Mouse (Mus musculus) small intestine, adult 2 months (tissue): Measurements from ENCODE around the gene Dennd2a. TPM values are rescaled to one million over a fixed set of nuclear protein-coding genes. Genes with fewer than 3 reads are reported as not detected.

ENCODE experiments used
- H3K27ac ChIP-seq: fragments of 200-500 bp; 2 replicates; pipeline ENCODE4 v1.5.1; 2012; ENCODE audit warnings: low read depth, low read length, control low read depth, inconsistent platforms; ENCODE audit not compliant: insufficient read depth
- H3K27me3 ChIP-seq: fragments of 200-500 bp; 2 replicates; pipeline ENCODE4 v1.6.1; 2012; ENCODE audit warnings: mild to moderate bottlenecking, moderate library complexity, low read length, inconsistent platforms; ENCODE audit not compliant: control insufficient read depth, insufficient read depth
- H3K36me3 ChIP-seq: fragments of 200-500 bp; 2 replicates; pipeline ENCODE4 v1.6.1; 2012; ENCODE audit warnings: mild to moderate bottlenecking, low read length, control low read depth, inconsistent platforms; ENCODE audit not compliant: control insufficient read depth, insufficient read depth
- H3K4me1 ChIP-seq: fragments of 200-500 bp; 2 replicates; pipeline ENCODE4 v1.6.1; 2012; ENCODE audit warnings: low read length, inconsistent platforms, mixed read lengths; ENCODE audit not compliant: control insufficient read depth, insufficient read depth, insufficient read length
- H3K4me3 ChIP-seq: fragments of 200-500 bp; 2 replicates; pipeline ENCODE4 v1.5.1; 2012; ENCODE audit warnings: low read depth, mild to moderate bottlenecking, control low read depth, inconsistent platforms, low read length, moderate library complexity
- CTCF ChIP-seq: fragments of 200-500 bp; IDR thresholded peaks from 2 replicates; pipeline ENCODE4 v1.5.1; 2012; ENCODE audit warnings: low read depth, mild to moderate bottlenecking, control low read depth, inconsistent platforms, low read length, moderate library complexity, mixed read lengths; ENCODE audit not compliant: insufficient replicate concordance, insufficient read length; ENCODE audit errors: extremely low read depth
- POLR2A ChIP-seq: fragments of 200-500 bp; IDR thresholded peaks from 2 replicates; pipeline ENCODE4 v1.6.1; 2012; ENCODE audit warnings: low read depth, mild to moderate bottlenecking, control low read depth, inconsistent platforms, low read length, moderate library complexity
- WGBS: fragments of 180-500 bp; shearing (Covaris S2); methylation state at CpG from one replicate; pipeline ENCODE4 v1.1.7; 2018; 5-methylcytosine and 5-hydroxymethylcytosine counted together
- polyA plus RNA-seq: library from polyadenylated mRNA; depleted of rRNA; stranded (reverse); fragments of >200 nt; gene quantifications from 2 replicates; pipeline ENCODE4 v1.2.3, GENCODE M21; 2012

The Dennd2a gene
- polyA plus RNA-seq, 1 experiment = 2.7 TPM

DNA sequence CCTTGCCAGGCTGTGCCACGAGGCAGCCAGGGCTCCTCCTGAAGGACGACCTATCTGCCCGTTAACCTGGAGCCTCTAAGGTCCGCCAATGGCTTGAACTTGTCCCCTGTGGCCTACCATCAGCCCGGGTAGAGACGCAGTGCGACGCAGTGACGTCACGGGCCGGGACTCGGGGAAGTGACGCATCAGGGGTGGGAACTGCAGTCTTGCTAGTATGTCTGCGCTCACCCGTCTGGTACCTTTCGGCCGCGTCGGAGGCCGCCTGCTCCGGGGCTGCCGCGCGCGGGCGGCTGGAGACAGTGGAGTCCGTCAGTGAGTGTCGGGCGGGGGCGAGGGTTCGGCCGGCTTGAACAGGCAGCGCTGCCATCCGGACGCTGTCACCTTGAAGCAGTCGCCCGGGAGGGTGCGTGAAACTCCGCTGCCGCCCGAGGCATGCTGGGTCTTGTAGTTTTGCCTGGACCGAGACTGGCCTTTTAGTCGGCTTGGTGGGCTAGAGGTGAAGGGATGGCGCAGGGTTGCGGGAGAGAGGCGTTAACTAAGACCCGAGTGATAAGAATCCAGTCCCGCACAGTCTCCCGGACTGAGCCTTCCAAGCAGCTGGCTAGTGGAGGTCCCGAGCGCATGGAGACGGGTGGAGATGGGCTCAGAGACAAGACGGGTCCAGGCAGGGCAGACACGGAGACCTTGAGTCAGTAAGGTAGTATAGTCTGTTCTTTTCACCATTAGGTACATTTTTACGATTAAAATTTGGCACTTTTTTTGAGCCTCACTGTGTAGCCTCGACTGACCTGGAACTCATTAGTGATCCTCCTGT, 34.9 kb upstream of the Dennd2a start, which contains the start of gene Ndufb2:
Gene Ndufb2, plus strand, starts transcription at position 174 of the 814 bp plus-strand sequence.
- peak within 1 kb of the TSS; percentile 93 for H3K4me3 ChIP-seq
- no peaks in the 10 kb centered on the region for H3K27me3 ChIP-seq
- WGBS = under 1% methylated on average over 56 of the region's 56 CpGs
- H3K27ac ChIP-seq = peak within 1 kb of the TSS; percentile 90
- H3K4me1 ChIP-seq = no peaks in the 10 kb centered on the region; the same call in 1 of the 2 replicates
- peaks cover 11% of the 10 kb centered on the region for H3K36me3 ChIP-seq
- TF ChIP-seq POLR2A (peak; percentile 62; the same call in 1 of the 2 replicates), CTCF (no peak)

DNA sequence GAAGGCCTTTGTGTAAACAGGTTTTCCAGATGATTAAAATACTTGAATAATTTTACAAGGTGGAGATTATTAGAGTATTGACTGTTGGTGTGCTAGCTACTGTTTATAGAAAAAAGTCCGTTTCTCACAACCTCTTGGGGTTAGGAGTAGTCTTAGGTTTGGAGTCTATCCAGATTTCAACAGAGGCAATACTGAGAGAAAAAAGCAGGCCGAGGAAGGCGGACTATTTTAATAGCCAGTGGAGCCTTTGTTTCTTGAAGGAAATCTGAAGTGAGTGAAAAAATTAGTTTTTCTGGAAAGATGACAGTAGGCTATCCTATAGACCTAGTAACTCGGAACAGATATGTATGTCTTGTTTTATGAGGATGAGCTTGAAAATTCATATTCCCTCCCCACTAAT, 33.8 kb upstream of the Dennd2a start:
- H3K4me3 ChIP-seq = no peak overlapping the region
- no peaks in the 10 kb centered on the region for H3K27me3 ChIP-seq
- peaks cover 10% of the 10 kb centered on the region for H3K36me3 ChIP-seq
- TF ChIP-seq POLR2A = no peak
- TF ChIP-seq CTCF = no peak
- no peaks in the 10 kb centered on the region; the same call in 1 of the 2 replicates for H3K4me1 ChIP-seq
- WGBS = 96% methylated on average over 4 of the region's 4 CpGs
- no peak overlapping the region for H3K27ac ChIP-seq

DNA sequence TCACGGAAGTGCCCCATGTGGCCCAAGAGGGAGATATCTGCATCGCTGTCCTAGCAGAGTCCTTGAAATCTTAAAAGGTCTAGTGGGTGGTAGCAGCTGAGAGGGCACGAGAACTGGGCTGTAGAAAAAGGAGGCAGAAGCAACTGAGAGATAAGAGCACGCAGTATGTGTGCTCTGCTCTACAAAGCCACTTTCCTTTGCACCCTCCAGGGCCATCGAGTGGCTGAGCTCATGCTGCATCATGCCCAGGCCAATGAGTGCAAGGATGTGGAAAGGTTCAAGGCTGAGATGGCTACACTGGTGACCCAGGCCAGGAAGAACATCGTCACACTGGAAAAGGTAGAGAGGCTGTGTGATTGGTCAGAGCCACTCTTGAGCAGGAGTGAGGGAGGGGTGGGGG, 27.9 kb upstream of the Dennd2a start, which contains the start of gene Gm42420:
Gene Gm42420, plus strand, starts transcription at position 237 of the 400 bp plus-strand sequence.
- TF ChIP-seq CTCF = no peak
- no peak for TF ChIP-seq POLR2A
- H3K36me3 ChIP-seq = peaks cover 44% of the 10 kb centered on the region
- no peak within 1 kb of the TSS for H3K27ac ChIP-seq
- no peak within 1 kb of the TSS for H3K4me3 ChIP-seq
- H3K4me1 ChIP-seq = no peaks in the 10 kb centered on the region
- H3K27me3 ChIP-seq = no peaks in the 10 kb centered on the region
- WGBS = 93% methylated on average over 6 of the region's 6 CpGs

DNA sequence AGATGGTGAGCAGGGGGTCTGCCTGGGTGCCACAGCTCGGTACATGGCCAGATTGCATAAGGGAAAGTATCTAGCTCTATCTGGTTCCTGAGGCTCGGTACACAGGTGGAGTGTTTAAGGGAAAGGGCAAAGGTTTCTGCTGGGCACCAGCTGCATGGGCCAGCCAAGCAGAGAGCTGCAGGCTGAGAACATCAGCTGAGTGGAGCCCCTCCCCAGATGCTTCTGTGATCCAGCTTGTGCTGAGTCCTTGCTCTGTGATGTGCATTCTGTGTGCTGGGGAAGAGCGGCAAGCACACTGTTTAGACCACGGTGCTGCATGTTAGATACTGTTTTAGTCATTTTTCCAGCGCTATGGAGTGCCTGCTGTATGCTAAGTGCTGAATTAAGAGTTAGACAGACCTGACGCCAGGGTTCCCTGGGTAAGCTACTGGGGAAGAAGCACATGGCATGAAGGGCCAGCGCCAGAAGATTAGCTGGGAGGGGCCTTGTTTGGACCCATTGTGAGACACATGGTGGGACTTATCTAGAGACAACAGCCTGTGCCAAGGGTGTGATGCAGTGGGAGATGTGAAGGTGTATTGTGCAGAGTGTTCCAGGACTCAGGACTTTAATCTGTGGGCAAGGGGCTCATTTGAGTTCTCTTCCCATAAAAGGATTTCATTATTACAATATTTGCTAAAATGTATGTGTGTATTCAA, 23.6 kb upstream of the Dennd2a start:
- TF ChIP-seq CTCF (no peak), POLR2A (no peak)
- Histone ChIP-seq H3K4me1 (no peaks in the 10 kb centered on the region), H3K27me3 (no peaks in the 10 kb centered on the region), H3K36me3 (peaks cover 53% of the 10 kb centered on the region), H3K4me3 (no peak overlapping the region), H3K27ac (no peak overlapping the region)
- WGBS = 80% methylated on average over 7 of the region's 7 CpGs

DNA sequence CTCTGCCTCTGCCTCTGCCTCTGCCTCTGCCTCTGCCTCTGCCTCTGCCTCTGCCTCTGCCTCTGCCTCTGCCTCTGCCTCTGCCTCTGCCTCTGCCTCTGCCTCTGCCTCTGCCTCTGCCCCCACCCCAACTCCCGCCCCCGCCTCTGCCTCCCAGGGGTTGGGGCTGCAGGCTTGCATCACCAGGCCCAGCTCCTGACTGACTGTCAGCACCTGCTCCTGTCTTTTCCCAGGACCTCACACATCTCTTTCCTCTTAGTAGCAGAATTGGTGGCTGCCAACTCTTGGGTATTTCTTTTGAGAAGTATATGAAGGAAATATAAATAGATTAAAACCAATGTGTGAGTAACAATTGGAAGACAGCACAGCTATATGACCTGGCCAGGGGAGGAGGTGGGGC, 22.9 kb upstream of the Dennd2a start:
- Histone ChIP-seq H3K4me1 (no peaks in the 10 kb centered on the region), H3K4me3 (no peak overlapping the region), H3K27ac (no peak overlapping the region), H3K36me3 (peaks cover 47% of the 10 kb centered on the region), H3K27me3 (no peaks in the 10 kb centered on the region)
- TF ChIP-seq POLR2A (no peak), CTCF (no peak)
- 89% methylated on average over 2 of the region's 2 CpGs for WGBS

DNA sequence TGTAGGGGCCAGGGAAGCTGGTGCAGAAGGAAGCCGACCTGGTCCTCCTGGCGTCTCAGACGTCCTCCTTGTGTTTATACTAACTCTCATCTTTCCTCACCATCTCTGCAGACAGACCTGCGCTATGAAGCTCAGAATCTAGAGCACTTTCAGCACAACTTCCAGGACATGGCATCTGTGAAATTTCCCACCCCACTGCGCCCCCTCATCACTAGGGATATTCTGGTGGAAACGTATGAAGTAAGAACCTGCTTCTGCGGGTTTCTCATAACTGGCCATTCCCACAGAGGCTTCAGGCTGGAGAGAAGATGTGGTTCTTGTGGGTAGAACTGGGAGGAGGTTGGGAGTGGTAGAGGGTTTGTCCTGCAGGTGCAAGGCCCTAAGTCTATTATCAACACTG, 21.9 kb upstream of the Dennd2a start:
- TF ChIP-seq CTCF (no peak), POLR2A (no peak)
- H3K36me3 ChIP-seq = peaks cover 42% of the 10 kb centered on the region
- 87% methylated on average over 7 of the region's 7 CpGs for WGBS

DNA sequence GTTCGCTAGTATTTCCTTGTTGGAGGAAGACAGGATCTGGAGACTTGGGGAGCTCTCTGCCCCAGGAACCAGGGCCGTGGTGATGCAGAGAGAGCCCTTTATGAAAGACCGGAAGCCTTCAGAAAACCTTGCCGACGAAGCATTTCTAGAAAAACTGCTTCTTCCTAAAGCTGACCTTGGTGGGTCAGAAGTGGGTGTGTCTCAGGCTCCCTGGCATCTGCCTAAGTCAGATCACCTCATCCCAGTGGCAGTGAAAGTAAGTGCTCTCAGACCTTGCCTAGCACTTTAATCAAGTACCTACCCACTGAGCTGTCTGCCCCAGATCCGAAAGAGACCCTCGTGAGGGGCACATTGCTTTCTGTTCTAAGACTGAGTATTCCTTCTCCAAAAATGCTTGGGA, 17.3 kb upstream of the Dennd2a start:
- Histone ChIP-seq H3K27ac (no peak overlapping the region), H3K27me3 (no peaks in the 10 kb centered on the region), H3K4me3 (peak overlapping the region; percentile 94), H3K36me3 (peaks cover 15% of the 10 kb centered on the region), H3K4me1 (peaks cover 3% of the 10 kb centered on the region; the same call in 1 of the 2 replicates)
- 45% methylated on average over 7 of the region's 7 CpGs for WGBS
- TF ChIP-seq POLR2A (no peak), CTCF (no peak)

More for the DNA sequence above, 21.9 kb upstream of the Dennd2a start:
- Histone ChIP-seq H3K27ac (no peak overlapping the region), H3K4me3 (no peak overlapping the region), H3K4me1 (peaks cover 2% of the 10 kb centered on the region; the same call in 1 of the 2 replicates), H3K27me3 (no peaks in the 10 kb centered on the region)
